Mouse (Mus musculus) limb, embryonic 11.5 days (tissue): ENCODE measurements around the gene Hist1h3b. TPM values are rescaled to one million over a fixed set of nuclear protein-coding genes. Genes with fewer than 3 reads are reported as not detected.
A peak's percentile ranks its signal among the peaks of the same experiment; 100 is the strongest.
"Not testable (repeated sequence)": the region's sequence is repeated elsewhere in the genome, so short reads cannot be mapped to it uniquely, and the experiment has no call there.

ENCODE experiments used
- ATAC-seq: fragments of 200-750 bp; cut with Nextera tagmentation; 2 replicates; pipeline ENCODE4 v1.8.0; 2017; ENCODE audit warnings: low read depth; ENCODE audit not compliant: insufficient number of reproducible peaks, low FRiP score, low TSS enrichment
- DNase-seq: peaks from one replicate; pipeline ENCODE4 v3.0.0-alpha.2; 2015; ENCODE audit warnings: low spot score
- H3K27ac ChIP-seq: fragments of 300-500 bp; sonication (generic); replicated peaks from 2 replicates; pipeline ENCODE4 v1.5.1; 2014; ENCODE audit warnings: low read depth, mild to moderate bottlenecking, low read length
- H3K27me3 ChIP-seq: fragments of 300-500 bp; sonication (generic); 2 replicates; pipeline ENCODE4 v1.6.1; 2014; ENCODE audit warnings: mild to moderate bottlenecking, low read length, mixed read lengths; ENCODE audit not compliant: control insufficient read depth, insufficient read depth
- H3K36me3 ChIP-seq: fragments of 300-500 bp; sonication (generic); 2 replicates; pipeline ENCODE4 v1.6.1; 2014; ENCODE audit warnings: mild to moderate bottlenecking, low read length, moderate library complexity, mixed read lengths; ENCODE audit not compliant: control insufficient read depth, insufficient read depth
- H3K4me1 ChIP-seq: fragments of 300-500 bp; sonication (generic); 2 replicates; pipeline ENCODE4 v1.6.1; 2014; ENCODE audit warnings: low read length, mixed read lengths; ENCODE audit not compliant: control insufficient read depth, insufficient read depth
- H3K4me2 ChIP-seq: fragments of 300-500 bp; sonication (generic); 2 replicates; pipeline ENCODE4 v1.6.1; 2014; ENCODE audit warnings: low read depth, mild to moderate bottlenecking, moderate library complexity; ENCODE audit not compliant: severe bottlenecking
- H3K4me3 ChIP-seq: fragments of 300-500 bp; sonication (generic); 2 replicates; pipeline ENCODE4 v1.5.1; 2014; ENCODE audit warnings: low read depth, low read length
- H3K9ac ChIP-seq: fragments of 300-500 bp; sonication (generic); 2 replicates; pipeline ENCODE4 v1.6.1; 2014; ENCODE audit warnings: mild to moderate bottlenecking, low read length
- H3K9me3 ChIP-seq: fragments of 300-500 bp; sonication (generic); 2 replicates; pipeline ENCODE4 v1.6.1; 2016; ENCODE audit warnings: low read length; ENCODE audit not compliant: control insufficient read depth
- WGBS: fragments of 180-500 bp; shearing (Covaris S2); extraction: QIAGEN DNeasy Blood & Tissue Kit; methylation state at CpG from one replicate; pipeline ENCODE4 v1.1.7; 2014; 5-methylcytosine and 5-hydroxymethylcytosine counted together
- polyA plus RNA-seq: library from polyadenylated mRNA; unstranded; fragments of >200 nt; fragmentation: Nextera tagmentation; extraction: Ambion mirVana; gene quantifications from 2 replicates; pipeline ENCODE4 v1.2.1, GENCODE M21; 2014

Hist1h3b gene
- polyA plus RNA-seq, 1 experiment from 2014 or later, result 12.0 TPM

DNA sequence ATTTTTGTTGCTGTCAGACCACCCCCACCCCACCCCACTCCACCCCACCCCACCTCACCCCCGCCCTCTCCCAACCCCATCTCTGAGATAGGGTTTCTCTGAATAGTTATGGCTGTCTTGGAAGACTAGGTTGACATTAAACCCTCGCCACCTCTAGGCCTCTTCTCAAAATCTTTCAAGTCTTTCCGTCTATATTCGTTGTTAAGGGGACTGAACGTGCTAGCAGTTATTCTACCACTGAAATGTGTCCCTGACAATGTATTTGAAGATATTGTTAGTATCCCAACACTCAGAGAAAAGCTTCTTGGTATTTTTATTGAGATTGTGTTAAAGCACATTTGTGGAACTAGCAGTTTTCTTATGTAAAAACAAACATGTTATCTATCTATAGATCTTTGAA lies 11.2 kb upstream of the Hist1h3b start:
- Histone ChIP-seq H3K27me3 (no peaks in the 10 kb centered on the region), H3K4me1 (no peaks in the 10 kb centered on the region), H3K27ac (peak overlapping the region; percentile 99; the same call in 1 of the 2 replicates), H3K9me3 (no peaks in the 10 kb centered on the region), H3K4me2 (peak overlapping the region; percentile 70; the same call in 1 of the 2 replicates), H3K4me3 (peak overlapping the region; percentile 48; the same call in 1 of the 2 replicates), H3K9ac (no peak overlapping the region), H3K36me3 (no peaks in the 10 kb centered on the region)
- DNase-seq, result peak; percentile 21
- no peak for ATAC-seq
- 66% methylated on average over 5 of the region's 5 CpGs for WGBS

GRCm38 (mm10) chr13:23742007-23742406 lies 10.1 kb upstream of the Hist1h3b start:
- Histone ChIP-seq H3K4me2 (no peak overlapping the region), H3K9ac (no peak overlapping the region), H3K4me1 (no peaks in the 10 kb centered on the region), H3K27me3 (no peaks in the 10 kb centered on the region), H3K4me3 (no peak overlapping the region), H3K36me3 (no peaks in the 10 kb centered on the region), H3K9me3 (no peaks in the 10 kb centered on the region), H3K27ac (no peak overlapping the region)
- DNase-seq (no peak), ATAC-seq (no peak)

- peak; percentile 21 for DNase-seq
- no peak overlapping the region for H3K4me3 ChIP-seq
Measured at GRCm38 (mm10) chr13:23743215-23743614, 8.9 kb upstream of the Hist1h3b start.

GRCm38 (mm10) chr13:23743963-23744362 lies 8.1 kb upstream of the Hist1h3b start:
- ATAC-seq (no peak), DNase-seq (peak; percentile 53)
- no peaks in the 10 kb centered on the region for H3K27me3 ChIP-seq
- H3K4me1 ChIP-seq, result no peaks in the 10 kb centered on the region
- H3K9me3 ChIP-seq, result no peaks in the 10 kb centered on the region
- 54% methylated on average over 4 of the region's 4 CpGs for WGBS
- H3K36me3 ChIP-seq, result no peaks in the 10 kb centered on the region
- peak overlapping the region; percentile 64 for H3K4me2 ChIP-seq
- H3K9ac ChIP-seq, result peak overlapping the region; percentile 71; the same call in 1 of the 2 replicates
- no peak overlapping the region for H3K4me3 ChIP-seq
- H3K27ac ChIP-seq, result peak overlapping the region; percentile 89

More at GRCm38 (mm10) chr13:23743215-23743614, 8.9 kb upstream of the Hist1h3b start:
- Histone ChIP-seq H3K36me3 (no peaks in the 10 kb centered on the region), H3K9me3 (no peaks in the 10 kb centered on the region), H3K9ac (no peak overlapping the region), H3K4me2 (no peak overlapping the region), H3K27ac (no peak overlapping the region), H3K27me3 (no peaks in the 10 kb centered on the region), H3K4me1 (no peaks in the 10 kb centered on the region)
- no peak for ATAC-seq
- WGBS, result 84% methylated on average over 5 of the region's 5 CpGs

GRCm38 (mm10) chr13:23744421-23745380 lies 7.4 kb upstream of the Hist1h3b start:
- peak overlapping the region; percentile 71 for H3K9ac ChIP-seq
- peak overlapping the region; percentile 33 for H3K4me3 ChIP-seq
- no peaks in the 10 kb centered on the region for H3K27me3 ChIP-seq
- peak overlapping the region; percentile 89 for H3K27ac ChIP-seq
- WGBS, result 2% methylated on average over 16 of the region's 36 CpGs
- H3K4me2 ChIP-seq, result peak overlapping the region; percentile 64
- DNase-seq (peak; percentile 26), ATAC-seq (no peak)
- no peaks in the 10 kb centered on the region for H3K9me3 ChIP-seq
- H3K36me3 ChIP-seq, result no peaks in the 10 kb centered on the region
- H3K4me1 ChIP-seq, result no peaks in the 10 kb centered on the region

DNA sequence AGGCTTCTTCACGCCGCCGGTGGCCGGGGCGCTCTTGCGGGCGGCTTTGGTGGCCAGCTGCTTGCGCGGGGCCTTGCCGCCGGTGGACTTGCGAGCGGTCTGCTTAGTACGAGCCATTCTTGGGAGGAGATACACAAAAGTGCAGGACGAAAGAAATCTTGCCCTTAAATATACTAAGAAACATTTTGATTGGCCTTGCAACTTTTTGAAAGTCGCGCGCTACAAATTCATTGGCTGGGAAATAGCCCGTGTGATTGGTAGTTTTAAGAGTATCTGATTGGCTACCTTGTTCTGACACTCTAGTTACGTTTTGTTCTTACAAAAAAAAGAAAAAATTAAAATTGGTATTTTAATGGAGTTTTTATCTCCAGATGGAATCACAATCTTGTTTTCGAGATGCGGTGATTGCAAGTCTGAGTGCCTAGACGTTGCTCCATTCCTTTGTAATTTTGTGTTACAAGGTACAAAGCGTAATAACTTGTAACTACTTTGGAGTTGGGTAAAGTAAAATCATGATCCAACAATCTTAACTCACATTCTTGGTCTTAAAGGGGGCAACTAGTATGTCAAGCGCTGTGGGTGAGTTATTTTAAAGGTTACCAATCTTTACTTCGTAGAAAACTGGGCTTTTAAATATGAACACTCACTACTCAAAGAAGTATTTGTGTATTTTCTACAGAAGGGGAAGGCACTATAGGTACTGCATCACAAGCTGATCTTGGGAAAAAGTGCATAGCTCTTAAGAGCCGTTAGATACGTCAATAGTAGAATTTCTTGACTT lies 6.5 kb upstream of the Hist1h3b start, which contains the start of gene Hist1h3c:
Gene Hist1h3c, minus strand, starts transcription at position 222 of the 781 bp plus-strand sequence.
- Histone ChIP-seq H3K9ac (peak within 1 kb of the TSS; percentile 78), H3K4me2 (peak within 1 kb of the TSS; percentile 64), H3K9me3 (no peaks in the 10 kb centered on the region), H3K27me3 (no peaks in the 10 kb centered on the region), H3K4me1 (no peaks in the 10 kb centered on the region), H3K36me3 (no peaks in the 10 kb centered on the region), H3K27ac (peak within 1 kb of the TSS; percentile 99), H3K4me3 (peak within 1 kb of the TSS; percentile 41)
- 1% methylated on average over 23 of the region's 28 CpGs for WGBS
- DNase-seq, result peak; percentile 84
- ATAC-seq, result peak; percentile 74; the same call in 1 of the 2 replicates

GRCm38 (mm10) chr13:23746201-23747080 lies 5.6 kb upstream of the Hist1h3b start, which contains the start of gene Hist1h2bb:
Gene Hist1h2bb, plus strand, starts transcription at chr13:23746734.
- WGBS, result under 1% methylated on average over 39 of the region's 58 CpGs

More at GRCm38 (mm10) chr13:23746201-23747080, 5.6 kb upstream of the Hist1h3b start, which contains the start of gene Hist1h2bb:
- not testable (repeated sequence) for H3K9me3 ChIP-seq, H3K4me1 ChIP-seq, H3K36me3 ChIP-seq, H3K27me3 ChIP-seq
- DNase-seq, result peak; percentile 82
- peak within 1 kb of the TSS; percentile 41 for H3K4me3 ChIP-seq
- peak within 1 kb of the TSS; percentile 64 for H3K4me2 ChIP-seq
- peak; percentile 92 for ATAC-seq
- H3K27ac ChIP-seq, result peak within 1 kb of the TSS; percentile 99
- peak within 1 kb of the TSS; percentile 78 for H3K9ac ChIP-seq
